Mouse (Mus musculus): ENCODE data around the gene Baz1b. TPM values are rescaled to one million over a fixed set of nuclear protein-coding genes. Genes with fewer than 3 reads are reported as not detected.

The Baz1b gene
- polyA plus RNA-seq, 1 experiment: 18.7 TPM

DNA sequence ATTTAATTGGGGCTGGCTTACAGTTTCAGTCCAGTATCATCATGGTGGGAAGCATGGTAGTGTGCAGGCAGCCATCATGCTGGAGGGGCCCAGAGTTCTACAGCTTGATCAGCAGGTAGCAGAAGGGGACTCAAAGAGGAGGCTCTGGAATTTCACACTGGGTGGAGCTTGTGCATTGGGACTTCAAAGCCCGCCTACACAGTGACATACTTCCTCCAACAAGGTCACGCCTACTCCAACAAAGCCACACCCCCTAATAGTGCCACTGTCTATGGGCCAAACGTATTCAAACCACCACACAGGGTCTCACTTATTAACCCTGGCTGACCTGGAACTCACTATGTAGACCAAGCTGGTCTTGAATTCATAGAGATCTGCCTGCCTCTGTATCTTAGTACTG, 69.1 kb downstream of the Baz1b start:
- TF ChIP-seq POLR2A (IDR thresholded peaks at IDR 0.05; ENCODE audit: low read depth, low read length) (no peak), CTCF (conservative IDR thresholded peaks at IDR 0.05; ENCODE audit: insufficient read depth, insufficient read length, low read depth, low read length) (no peak)
- H3K36me3 ChIP-seq (ENCODE audit: control insufficient read depth, insufficient read depth, low read length): no peaks in the 10 kb centered on the region

DNA sequence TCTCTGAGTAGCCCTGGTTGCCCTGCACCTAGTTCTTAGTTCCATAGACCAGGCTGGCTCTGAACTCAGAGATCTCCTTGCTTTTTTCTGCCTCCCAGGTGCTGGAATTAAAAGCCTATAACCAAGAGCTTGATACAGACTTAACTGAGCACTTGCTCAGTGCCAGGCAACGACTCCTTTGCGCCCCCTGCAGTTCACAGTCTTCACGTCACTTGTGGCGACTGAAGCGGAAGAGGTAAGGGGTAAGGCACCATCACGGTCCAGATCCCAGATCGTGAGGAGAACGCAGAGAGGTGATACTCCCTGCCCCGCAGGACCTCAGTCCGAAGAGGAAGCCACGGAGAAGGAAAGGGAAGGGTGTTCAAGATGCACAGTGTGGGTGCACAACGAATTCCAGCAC, 70.5 kb downstream of the Baz1b start:
- H3K27ac ChIP-seq (ENCODE audit: insufficient read depth, low read depth, low read length): no peak overlapping the region
- no peaks in the 10 kb centered on the region for H3K4me1 ChIP-seq (ENCODE audit: control insufficient read depth, insufficient read depth, low read length)
- no peak for DNase-seq
- H3K36me3 ChIP-seq (ENCODE audit: control insufficient read depth, insufficient read depth, low read length): no peaks in the 10 kb centered on the region
- H3K4me3 ChIP-seq (ENCODE audit: insufficient read depth, low read depth, low read length): no peak overlapping the region
- H3K27me3 ChIP-seq (replicated peaks; ENCODE audit: control insufficient read depth, insufficient read depth, low read length): no peaks in the 10 kb centered on the region
- WGBS: 80% methylated on average over 12 of the region's 12 CpGs
- TF ChIP-seq CTCF (conservative IDR thresholded peaks at IDR 0.05; ENCODE audit: insufficient read depth, insufficient read length, low read depth, low read length) (0 out of 2 replicates have a peak, but pooled peaks have one; percentile 16), POLR2A (IDR thresholded peaks at IDR 0.05; ENCODE audit: low read depth, low read length) (no peak)

More for the DNA sequence above, 69.1 kb downstream of the Baz1b start:
- no peak for DNase-seq
- no peak overlapping the region for H3K27ac ChIP-seq (ENCODE audit: insufficient read depth, low read depth, low read length)
- H3K4me1 ChIP-seq (ENCODE audit: control insufficient read depth, insufficient read depth, low read length): no peaks in the 10 kb centered on the region
- H3K4me3 ChIP-seq (ENCODE audit: insufficient read depth, low read depth, low read length): no peak overlapping the region
- 100% methylated on average over 3 of the region's 3 CpGs for WGBS
- H3K27me3 ChIP-seq (replicated peaks; ENCODE audit: control insufficient read depth, insufficient read depth, low read length): no peaks in the 10 kb centered on the region

- Histone ChIP-seq H3K36me3 (ENCODE audit: control insufficient read depth, insufficient read depth, low read length) (no peaks in the 10 kb centered on the region), H3K27ac (ENCODE audit: insufficient read depth, low read depth, low read length) (no peak overlapping the region), H3K4me3 (ENCODE audit: insufficient read depth, low read depth, low read length) (peak overlapping the region; percentile 29; the same call in 1 of the 2 replicates), H3K4me1 (ENCODE audit: control insufficient read depth, insufficient read depth, low read length) (no peaks in the 10 kb centered on the region), H3K27me3 (replicated peaks; ENCODE audit: control insufficient read depth, insufficient read depth, low read length) (no peaks in the 10 kb centered on the region)
- no peak for DNase-seq
- TF ChIP-seq POLR2A (IDR thresholded peaks at IDR 0.05; ENCODE audit: low read depth, low read length): no peak
- no peak for TF ChIP-seq CTCF (conservative IDR thresholded peaks at IDR 0.05; ENCODE audit: insufficient read depth, insufficient read length, low read depth, low read length)
- 37% methylated on average over 30 of the region's 30 CpGs for WGBS
Observed at GRCm38 (mm10) chr5:135258280-135259150, 71.5 kb downstream of the Baz1b start.

DNA sequence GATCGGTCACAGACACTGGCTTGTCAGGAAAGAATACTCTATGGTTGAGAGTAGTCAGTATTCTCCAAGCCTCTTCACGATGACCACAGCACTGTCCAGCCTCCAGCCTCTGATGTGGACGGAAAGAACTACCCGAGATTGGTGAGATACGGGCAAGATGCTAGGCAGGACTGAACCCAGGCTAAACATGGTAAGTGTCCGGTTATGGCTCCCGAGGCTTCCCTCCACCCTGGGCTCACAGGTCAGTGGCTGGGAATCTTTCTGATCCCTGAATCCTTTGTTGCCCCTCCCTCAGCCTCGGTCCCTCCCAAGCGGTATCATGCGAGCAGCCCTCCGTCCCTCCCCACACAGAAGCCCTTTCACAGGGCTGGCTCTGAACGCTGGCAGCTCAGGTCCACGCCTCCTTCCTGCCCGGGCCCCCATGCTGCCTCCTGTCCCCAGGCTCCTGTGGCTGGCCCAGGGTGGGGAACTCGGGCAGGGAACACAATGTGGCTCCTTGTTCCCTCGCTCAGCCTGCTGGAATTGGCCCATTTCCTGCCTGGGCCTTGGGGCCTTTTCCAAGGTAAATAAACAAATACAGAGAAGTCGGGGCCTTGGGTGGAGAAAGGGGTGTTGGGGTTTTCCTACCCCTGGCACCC, 76.9 kb downstream of the Baz1b start:
- Histone ChIP-seq H3K4me1 (ENCODE audit: control insufficient read depth, insufficient read depth, low read length) (no peaks in the 10 kb centered on the region), H3K36me3 (ENCODE audit: control insufficient read depth, insufficient read depth, low read length) (no peaks in the 10 kb centered on the region), H3K27ac (ENCODE audit: insufficient read depth, low read depth, low read length) (0 out of 2 replicates have a peak overlapping the region, but pooled peaks have one; percentile 19), H3K4me3 (ENCODE audit: insufficient read depth, low read depth, low read length) (no peak overlapping the region), H3K27me3 (replicated peaks; ENCODE audit: control insufficient read depth, insufficient read depth, low read length) (no peaks in the 10 kb centered on the region)
- no peak for TF ChIP-seq POLR2A (IDR thresholded peaks at IDR 0.05; ENCODE audit: low read depth, low read length)
- no peak for TF ChIP-seq CTCF (conservative IDR thresholded peaks at IDR 0.05; ENCODE audit: insufficient read depth, insufficient read length, low read depth, low read length)
- peak; percentile 47 for DNase-seq
- WGBS: 11% methylated on average over 17 of the region's 17 CpGs

DNA sequence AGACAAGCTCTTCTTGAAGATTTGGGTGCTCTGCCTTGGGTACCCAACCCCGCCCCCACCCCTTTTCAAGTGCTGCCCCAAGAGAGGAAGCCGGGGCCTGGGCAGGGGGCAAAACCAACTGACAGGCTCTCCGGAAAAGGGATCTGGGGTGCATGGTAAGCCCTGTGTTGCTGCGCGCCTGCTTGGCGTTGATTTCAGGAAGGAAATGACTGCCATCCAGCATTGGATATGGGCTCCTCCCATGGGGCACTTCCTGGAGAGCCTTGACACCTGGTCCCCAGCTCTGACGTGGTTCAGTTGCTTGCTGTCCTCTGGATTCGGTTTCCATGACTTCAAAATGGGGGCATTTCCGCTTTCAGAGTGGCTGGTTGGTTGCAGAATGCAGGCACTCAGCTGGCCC, 77.5 kb downstream of the Baz1b start:
- TF ChIP-seq CTCF (conservative IDR thresholded peaks at IDR 0.05; ENCODE audit: insufficient read depth, insufficient read length, low read depth, low read length): no peak
- TF ChIP-seq POLR2A (IDR thresholded peaks at IDR 0.05; ENCODE audit: low read depth, low read length): no peak
- Histone ChIP-seq H3K36me3 (ENCODE audit: control insufficient read depth, insufficient read depth, low read length) (no peaks in the 10 kb centered on the region), H3K27me3 (replicated peaks; ENCODE audit: control insufficient read depth, insufficient read depth, low read length) (no peaks in the 10 kb centered on the region), H3K4me3 (ENCODE audit: insufficient read depth, low read depth, low read length) (no peak overlapping the region), H3K27ac (ENCODE audit: insufficient read depth, low read depth, low read length) (no peak overlapping the region), H3K4me1 (ENCODE audit: control insufficient read depth, insufficient read depth, low read length) (no peaks in the 10 kb centered on the region)
- WGBS: 40% methylated on average over 9 of the region's 9 CpGs
- peak; percentile 19 for DNase-seq

GRCm38 (mm10) chr5:135269451-135269850, 82.4 kb downstream of the Baz1b start:
- Histone ChIP-seq H3K27ac (ENCODE audit: insufficient read depth, low read depth, low read length) (no peak overlapping the region), H3K36me3 (ENCODE audit: control insufficient read depth, insufficient read depth, low read length) (no peaks in the 10 kb centered on the region), H3K4me3 (ENCODE audit: insufficient read depth, low read depth, low read length) (no peak overlapping the region), H3K4me1 (ENCODE audit: control insufficient read depth, insufficient read depth, low read length) (no peaks in the 10 kb centered on the region), H3K27me3 (replicated peaks; ENCODE audit: control insufficient read depth, insufficient read depth, low read length) (no peaks in the 10 kb centered on the region)
- no peak for DNase-seq
- TF ChIP-seq CTCF (conservative IDR thresholded peaks at IDR 0.05; ENCODE audit: insufficient read depth, insufficient read length, low read depth, low read length): no peak
- TF ChIP-seq POLR2A (IDR thresholded peaks at IDR 0.05; ENCODE audit: low read depth, low read length): no peak
- 57% methylated on average over 8 of the region's 8 CpGs for WGBS

DNA sequence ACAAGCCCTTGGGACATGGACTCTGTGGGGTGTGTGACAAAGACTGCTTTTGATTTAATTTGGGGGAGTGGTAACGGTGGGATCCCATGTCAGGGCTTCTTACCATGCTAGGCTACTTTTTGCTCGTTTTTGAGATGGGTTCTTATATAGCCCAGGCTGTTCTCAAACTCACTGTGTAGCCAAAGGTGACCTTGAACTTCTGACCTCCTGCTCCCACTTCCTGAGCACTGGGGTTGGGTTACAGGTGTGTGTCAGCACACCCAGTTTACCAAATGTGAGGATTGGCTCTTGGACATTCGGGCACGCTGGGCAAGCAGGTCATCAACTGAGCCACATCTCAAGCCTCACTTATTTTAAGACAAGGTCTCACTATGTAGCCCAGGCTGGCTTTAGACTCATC, 83.3 kb downstream of the Baz1b start:
- Histone ChIP-seq H3K27ac (ENCODE audit: insufficient read depth, low read depth, low read length) (no peak overlapping the region), H3K4me3 (ENCODE audit: insufficient read depth, low read depth, low read length) (no peak overlapping the region), H3K4me1 (ENCODE audit: control insufficient read depth, insufficient read depth, low read length) (no peaks in the 10 kb centered on the region), H3K27me3 (replicated peaks; ENCODE audit: control insufficient read depth, insufficient read depth, low read length) (no peaks in the 10 kb centered on the region), H3K36me3 (ENCODE audit: control insufficient read depth, insufficient read depth, low read length) (no peaks in the 10 kb centered on the region)
- DNase-seq: no peak
- WGBS: 70% methylated on average over 4 of the region's 4 CpGs
- TF ChIP-seq CTCF (conservative IDR thresholded peaks at IDR 0.05; ENCODE audit: insufficient read depth, insufficient read length, low read depth, low read length) (no peak), POLR2A (IDR thresholded peaks at IDR 0.05; ENCODE audit: low read depth, low read length) (no peak)

Measured in kidney, adult 2 months (tissue).